Mouse (Mus musculus) heart, postnatal 14 days (tissue): ENCODE measurements at regions not wholly inside any gene's neighbourhood (a gene's known extent, or its start where the extent isn't known, plus 50 kb on each side); places are given as distances from the start of the nearest gene placed in this dataset.
A peak's percentile ranks its signal among the peaks of the same experiment; 100 is the strongest.

Source experiments
- DNase-seq, 2 experiments: peaks; one replicate each; pipeline ENCODE4 v3.0.0; 2021 to 2022
- intact Hi-C: fragments of 180-260 bp; cut with DNase I; formaldehyde crosslinking; loops from one replicate; pipeline ENCODE4 v1.15.1; 2025

DNA sequence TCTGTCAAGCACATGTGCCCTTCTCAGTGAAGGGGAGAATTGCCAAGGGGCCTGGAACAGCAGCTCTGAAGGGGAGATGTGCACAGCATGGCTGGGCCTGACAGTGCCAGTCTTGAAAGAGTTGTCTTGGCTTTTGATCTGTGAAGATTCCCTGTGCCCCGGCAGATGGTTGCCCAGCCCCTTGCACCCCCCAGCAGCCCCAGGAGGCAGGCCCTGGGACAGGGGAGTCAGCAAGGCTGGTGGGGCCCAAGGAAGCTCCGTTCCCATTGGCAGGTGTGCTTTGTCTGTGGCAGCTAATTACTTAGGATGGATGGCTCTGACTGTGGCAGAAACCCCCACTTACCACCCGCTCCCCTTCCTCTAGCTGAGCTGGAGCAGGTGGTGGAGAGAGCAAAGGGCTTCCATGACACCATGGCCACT, 58.6 kb downstream of the Tspan17 start:
- intact Hi-C loops, result no loop called here
- DNase-seq, result no peak

DNA sequence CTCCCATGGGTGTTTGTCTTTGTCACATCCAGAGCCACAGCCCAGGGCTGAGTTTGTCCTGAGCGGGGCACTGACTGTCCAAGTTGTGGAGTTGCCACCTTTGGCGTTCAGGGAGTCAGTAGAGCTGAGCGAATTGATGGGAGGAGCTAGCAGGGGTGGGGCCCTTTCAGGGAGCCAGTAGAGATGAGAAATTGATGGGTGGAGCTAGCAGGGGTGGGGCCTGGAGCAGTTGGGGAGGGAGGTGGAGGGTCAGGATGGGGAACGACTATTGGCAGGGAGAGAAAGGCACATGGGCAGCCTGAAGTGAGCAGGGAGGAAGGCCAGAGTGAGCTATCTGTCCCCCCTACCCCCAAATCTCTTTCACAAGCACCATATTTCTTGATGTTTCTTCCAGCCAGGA, 62.0 kb downstream of the Tspan17 start:
- no peak for DNase-seq
- intact Hi-C loops, result no loop called here

DNA sequence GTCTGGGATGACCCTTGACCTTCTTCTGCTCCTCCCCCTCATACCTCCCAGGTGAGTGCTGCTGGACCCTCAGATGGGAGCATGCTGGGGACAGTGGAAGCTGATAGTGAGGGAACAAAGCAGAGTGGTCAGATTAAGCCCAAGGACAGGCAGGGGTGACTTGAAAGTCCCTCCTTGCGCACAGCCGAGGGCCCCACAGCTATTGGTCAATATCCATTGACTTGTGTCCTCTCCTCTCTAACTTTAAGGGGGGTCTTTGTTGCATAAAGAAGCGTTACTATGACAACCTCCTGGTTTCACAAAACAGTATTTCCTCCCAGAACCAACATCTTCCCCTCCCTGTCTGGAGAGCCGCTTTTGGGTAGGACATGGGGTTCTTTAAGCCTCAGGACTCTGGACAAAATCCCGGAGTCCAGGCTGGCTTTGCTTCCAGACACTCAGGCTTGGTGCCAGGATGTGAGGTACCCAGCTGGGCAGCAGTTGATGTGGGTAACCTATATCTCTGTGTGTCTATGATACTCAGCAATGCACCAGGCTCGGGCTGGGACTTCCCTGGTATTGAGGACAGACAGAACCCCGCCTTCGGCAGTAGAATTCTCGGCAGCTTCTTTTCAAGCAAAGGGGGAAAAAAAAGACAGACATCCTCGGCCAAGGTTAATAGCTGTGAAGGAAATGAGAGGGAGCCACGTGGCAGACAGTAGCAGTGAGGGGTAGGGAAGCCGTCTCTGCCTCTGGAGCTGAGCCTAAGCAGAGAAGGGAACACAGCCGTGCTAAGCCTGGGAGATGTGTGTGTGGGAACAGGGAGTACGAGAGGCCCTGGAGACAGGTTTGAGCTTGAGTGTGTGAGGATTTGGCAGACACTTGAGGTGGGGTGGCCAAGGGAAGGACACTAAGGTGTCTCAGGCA, 66.4 kb downstream of the Tspan17 start:
- no peak for DNase-seq
- intact Hi-C loops, result no loop called here

GRCm38 (mm10) chr13:54862931-54863330, 73.8 kb downstream of the Tspan17 start:
- intact Hi-C loops, result no loop called here
- no peak for DNase-seq

GRCm38 (mm10) chr13:54864048-54864447, 74.9 kb downstream of the Tspan17 start:
- DNase-seq, result no peak
- intact Hi-C loops, result no loop called here

GRCm38 (mm10) chr13:54872004-54872403, 77.2 kb upstream of the Unc5a start:
- intact Hi-C loops, result no loop called here

DNA sequence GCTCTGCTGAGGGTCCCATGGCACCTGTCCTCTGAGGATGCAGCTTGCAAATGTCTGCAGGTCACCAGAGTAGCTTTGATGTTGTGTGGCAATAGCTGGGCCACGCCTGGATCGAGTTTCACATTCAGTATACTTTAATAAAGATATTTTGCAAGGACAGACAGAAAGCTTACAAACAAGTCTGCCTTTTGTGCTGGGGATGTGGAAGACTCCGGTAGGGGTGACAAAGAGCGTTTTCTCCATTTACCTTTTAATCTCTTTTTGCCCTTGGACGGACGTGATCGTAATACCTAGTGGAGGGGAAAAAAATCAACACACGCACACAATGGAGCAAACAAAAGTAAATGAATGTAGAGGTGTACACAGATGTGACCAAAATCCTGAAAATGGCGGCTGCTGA, 75.3 kb upstream of the Unc5a start:
- DNase-seq, result no peak
- intact Hi-C loops, result no loop called here

More at GRCm38 (mm10) chr13:54872004-54872403, 77.2 kb upstream of the Unc5a start:
- no peak for DNase-seq

- intact Hi-C loops, result no loop called here
- DNase-seq, result no peak
Measured at GRCm38 (mm10) chr13:54874291-54875200, 74.7 kb upstream of the Unc5a start.

GRCm38 (mm10) chr13:54876556-54876955, 72.7 kb upstream of the Unc5a start:
- DNase-seq, result peak in 1 of 2 experiments; percentile 20
- intact Hi-C loops, result no loop called here

DNA sequence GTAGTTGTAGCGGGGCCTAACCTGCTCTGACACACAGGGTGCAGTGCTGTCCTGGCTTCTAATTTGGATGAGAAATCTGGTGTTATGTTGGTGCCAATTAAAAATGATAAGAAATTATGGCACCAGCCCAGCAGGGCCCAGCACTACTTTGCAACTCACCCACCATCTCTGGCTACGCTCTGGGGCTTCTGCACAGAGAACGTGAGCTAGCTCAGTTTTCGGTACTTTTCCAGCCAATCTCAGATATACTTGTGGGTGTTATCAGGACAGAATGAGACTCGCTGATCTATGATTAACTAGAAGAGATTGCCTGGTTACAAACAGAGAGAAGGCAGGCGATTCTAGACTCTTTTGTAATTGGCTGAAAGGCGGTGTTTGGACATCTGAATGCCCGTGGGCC, 71.6 kb upstream of the Unc5a start:
- no peak for DNase-seq
- intact Hi-C loops, result no loop called here

GRCm38 (mm10) chr13:54879325-54879724, 69.9 kb upstream of the Unc5a start:
- peak in 1 of 2 experiments; percentile 7 for DNase-seq
- intact Hi-C loops, result no loop called here

DNA sequence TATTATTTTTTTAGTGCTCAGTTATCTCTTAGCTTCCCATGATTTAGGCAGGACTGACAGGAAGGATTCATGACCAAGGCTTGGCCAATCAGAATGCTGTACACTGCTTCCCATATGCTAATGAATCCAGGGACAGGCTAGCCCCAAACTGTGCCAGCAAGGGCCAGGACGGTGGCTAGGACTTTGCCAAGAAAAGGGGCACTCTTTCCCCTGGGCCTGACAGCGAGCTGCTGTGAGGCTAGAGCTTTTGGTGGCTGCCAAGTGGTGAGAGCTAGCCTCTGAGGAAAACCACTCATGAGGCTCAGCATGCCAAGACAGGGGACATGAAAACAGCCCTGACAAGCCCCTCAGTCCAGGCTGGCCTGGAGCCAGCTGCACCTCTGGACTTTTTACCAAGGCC, 69.0 kb upstream of the Unc5a start:
- intact Hi-C loops, result no loop called here
- no peak for DNase-seq

DNA sequence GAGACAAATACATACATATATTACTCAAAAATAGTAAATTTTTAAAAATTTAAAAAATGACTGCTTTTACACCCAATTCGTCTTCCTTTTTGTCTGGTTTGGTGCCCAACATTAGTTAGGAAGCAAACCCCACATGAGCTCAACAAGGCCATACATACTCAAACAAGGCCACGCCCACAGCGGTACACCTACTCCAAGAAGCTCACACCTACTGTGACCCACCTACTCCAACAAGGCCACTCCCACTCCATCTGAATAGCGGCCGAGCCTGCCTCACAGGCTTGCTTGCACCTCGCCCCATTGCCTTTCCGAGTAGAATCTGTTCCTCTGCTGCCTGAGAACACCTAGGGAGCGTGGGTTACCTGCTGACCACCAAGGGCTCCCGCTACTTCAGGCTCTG, 66.4 kb upstream of the Unc5a start:
- intact Hi-C loops, result no loop called here
- no peak for DNase-seq

GRCm38 (mm10) chr13:54883748-54884708, 65.2 kb upstream of the Unc5a start:
- intact Hi-C loops, result no loop called here
- no peak for DNase-seq

DNA sequence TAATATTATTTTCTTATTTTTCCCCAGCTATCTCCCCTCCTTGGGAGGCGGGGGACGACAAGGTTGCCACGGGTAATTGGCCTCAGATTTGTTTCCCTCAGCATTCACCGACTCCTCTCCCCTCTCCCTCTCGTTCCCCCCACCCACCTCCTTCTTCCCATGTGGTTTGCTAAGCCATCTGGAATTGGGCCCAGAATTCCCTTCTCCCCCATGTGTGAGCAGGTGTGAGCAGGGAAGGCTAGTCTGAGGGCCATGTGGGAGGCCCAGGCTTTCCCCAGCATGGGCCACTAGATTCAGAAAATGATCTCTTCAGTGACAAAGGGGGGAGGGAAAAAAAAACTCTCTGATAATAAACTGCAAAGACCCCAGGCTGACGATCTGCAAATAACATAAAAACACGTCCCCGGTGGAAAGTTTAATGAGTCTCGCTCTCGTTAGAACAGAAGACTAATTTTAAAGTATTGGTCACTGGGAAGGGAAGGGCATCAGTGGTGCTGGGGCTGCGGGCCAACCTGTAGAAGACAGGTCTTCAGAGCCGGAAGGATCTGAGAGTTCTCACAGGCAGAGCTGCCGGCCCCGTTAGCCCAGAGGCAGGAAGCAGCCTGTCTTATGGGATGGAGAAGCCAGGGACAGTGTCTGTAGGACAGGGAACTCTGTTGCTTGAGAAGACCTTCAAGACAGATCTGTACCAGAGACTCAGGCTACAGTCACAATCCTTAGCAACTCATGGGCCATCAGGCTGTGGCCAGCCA, 64.3 kb upstream of the Unc5a start:
- intact Hi-C loops, result no loop called here
- no peak for DNase-seq

GRCm38 (mm10) chr13:54887366-54887921, 61.8 kb upstream of the Unc5a start:
- intact Hi-C loops, result no loop called here
- DNase-seq, result no peak

- intact Hi-C loops, result no loop called here
- DNase-seq, result no peak
Measured at GRCm38 (mm10) chr13:54888021-54888420, 61.2 kb upstream of the Unc5a start.

- DNase-seq, result no peak
- intact Hi-C loops, result no loop called here
Measured at GRCm38 (mm10) chr13:54889684-54890399, 59.4 kb upstream of the Unc5a start.

- intact Hi-C loops, result no loop called here
Measured at GRCm38 (mm10) chr13:54892572-54892971, 56.6 kb upstream of the Unc5a start.

More at GRCm38 (mm10) chr13:54892572-54892971, 56.6 kb upstream of the Unc5a start:
- no peak for DNase-seq
